Mouse (Mus musculus) left cerebral cortex, adult 2 months (tissue): ENCODE data around the gene 1600002K03Rik. TPM values are rescaled to one million over a fixed set of nuclear protein-coding genes. Genes with fewer than 3 reads are reported as not detected.

Experiments used
- DNase-seq, 2 experiments: peaks; one replicate each; pipeline ENCODE4 v3.0.0; 2021 to 2022; ENCODE audit warnings: low spot score in 2 of 2, mixed read lengths in 1 of 2; ENCODE audit errors: extremely low spot score in 1 of 2
- H3K27ac ChIP-seq: fragments of 200-600 bp; 2 replicates; pipeline ENCODE4 v1.8.1; 2022
- H3K4me3 ChIP-seq: fragments of 200-600 bp; 2 replicates; pipeline ENCODE4 v1.8.1; 2022
- CTCF ChIP-seq: fragments of 200-600 bp; IDR thresholded peaks from 2 replicates; pipeline ENCODE4 v1.8.1; 2022; ENCODE audit warnings: antibody characterized with exemption, mild to moderate bottlenecking, moderate library complexity
- intact Hi-C: fragments of 180-260 bp; cut with DNase I; formaldehyde crosslinking; loops from one replicate; pipeline ENCODE4 v1.15.1; 2025
- total RNA-seq, 2 experiments: library from RNA; stranded (reverse); gene quantifications; 2 replicates each; pipeline ENCODE4 v1.2.3; 2021

Gene 1600002K03Rik
- total RNA-seq, 2 experiments from 2014 or later, result 6.0 to 8.1 TPM

DNA sequence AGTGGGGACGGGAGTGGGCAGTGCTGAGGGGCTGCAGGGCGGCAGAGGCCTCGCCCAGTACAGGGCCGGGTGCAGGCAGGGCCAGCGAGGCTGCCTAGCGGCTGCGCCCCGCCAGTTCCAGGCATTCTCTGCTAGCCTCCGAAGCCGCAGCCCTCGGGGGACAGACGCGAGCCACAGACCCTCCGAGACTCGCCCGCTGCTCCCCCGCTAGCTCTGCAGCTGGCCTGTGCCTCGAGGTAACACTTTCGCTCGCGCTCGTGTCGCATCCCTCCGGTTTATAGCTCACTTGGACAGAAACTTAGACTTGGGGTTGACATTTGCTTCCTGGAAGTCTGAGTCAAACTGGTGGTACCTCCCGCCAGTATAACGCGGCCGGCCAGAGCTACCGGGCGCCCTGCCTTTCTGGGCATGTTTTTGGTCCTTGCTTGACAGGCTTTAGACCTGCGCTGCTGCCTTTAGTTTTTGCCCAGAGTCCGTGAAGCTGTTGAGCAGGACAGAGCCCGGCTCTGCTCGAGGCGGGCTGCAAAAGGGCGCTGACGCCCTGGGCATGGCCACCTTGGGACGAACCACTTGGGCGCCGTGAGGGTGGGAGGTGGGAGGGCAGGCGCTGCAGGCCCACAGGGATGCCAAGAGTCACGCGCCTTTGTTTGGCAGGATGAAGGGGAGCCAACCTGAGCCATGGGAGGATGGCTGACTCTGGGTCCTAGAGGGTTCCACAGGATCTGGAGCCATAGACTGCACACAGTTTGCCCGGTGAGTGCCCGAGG lies 801 bp upstream of the 1600002K03Rik start:
- peak in 1 of 2 experiments; percentile 27 for DNase-seq
- H3K27ac ChIP-seq, result peak overlapping the region; percentile 99
- intact Hi-C loops, result loop anchor here (10.0 kb wide), 1 partner anchor 203 kb away; no protein-coding TSS in a partner anchor
- H3K4me3 ChIP-seq, result peak overlapping the region; percentile 68; the same call in 1 of the 2 replicates
- no peak for TF ChIP-seq CTCF

DNA sequence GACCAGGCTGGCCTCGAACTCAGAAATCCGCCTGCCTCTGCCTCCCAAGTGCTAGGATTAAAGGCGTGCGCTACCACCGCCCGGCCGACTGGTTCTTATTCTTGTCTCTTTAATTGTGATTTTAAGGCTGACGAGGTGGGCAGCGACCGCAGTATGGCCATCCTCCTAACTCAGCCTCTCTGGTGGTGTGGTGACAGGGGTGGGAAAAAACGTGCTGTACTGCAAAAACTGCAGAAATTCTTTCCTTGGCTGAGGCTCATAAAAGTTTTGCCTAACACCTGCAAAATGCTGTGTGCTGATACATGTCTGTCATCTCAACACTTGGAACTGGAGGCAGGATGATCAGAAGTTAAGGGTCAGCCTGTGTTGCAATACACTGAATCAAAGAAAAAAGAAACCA lies 614 bp downstream of the 1600002K03Rik start:
- no peak for DNase-seq
- H3K4me3 ChIP-seq, result peak overlapping the region; percentile 68
- no peak for TF ChIP-seq CTCF
- peak overlapping the region; percentile 99 for H3K27ac ChIP-seq
- intact Hi-C loops, result loop anchor here (10.0 kb wide), 1 partner anchor 201 kb away; no protein-coding TSS in a partner anchor

DNA sequence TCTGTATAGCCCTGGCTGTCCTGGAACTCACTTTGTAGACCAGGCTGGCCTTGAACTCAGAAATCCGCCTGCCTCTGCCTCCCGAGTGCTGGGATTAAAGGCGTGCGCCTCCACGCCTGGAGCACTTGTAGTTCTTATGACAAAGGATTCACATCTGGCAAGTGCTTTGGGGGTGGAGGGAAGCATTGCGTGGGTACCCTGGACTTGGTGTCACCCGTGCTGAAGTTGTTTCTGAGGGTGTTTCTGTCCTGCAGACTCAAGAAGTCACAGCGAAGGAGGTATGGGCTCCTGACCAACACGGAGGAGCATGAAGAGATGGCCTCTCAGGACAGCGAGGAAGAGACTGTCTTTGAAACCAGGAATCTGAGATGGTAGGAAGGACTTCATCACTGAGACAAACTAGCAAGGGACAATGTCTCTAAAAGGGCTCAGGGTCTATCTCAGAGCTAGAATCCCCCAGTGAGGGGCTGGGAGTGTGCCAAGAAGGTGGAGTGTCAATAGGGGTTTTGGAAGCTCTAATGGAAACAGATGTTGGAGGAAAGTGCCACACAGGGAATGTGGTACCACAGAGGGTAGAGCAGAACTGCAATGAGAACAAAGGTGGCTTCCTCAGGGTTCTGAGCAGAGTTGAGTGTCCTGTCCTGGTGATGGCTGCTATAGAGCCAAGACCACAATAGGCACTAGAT lies 1.4 kb downstream of the 1600002K03Rik start:
- 0 out of 2 replicates have a peak overlapping the region, but pooled peaks have one; percentile 6 for H3K27ac ChIP-seq
- intact Hi-C loops, result loop anchor here (10.0 kb wide), 1 partner anchor 201 kb away; no protein-coding TSS in a partner anchor
- TF ChIP-seq CTCF, result no peak
- no peak for DNase-seq
- H3K4me3 ChIP-seq, result no peak overlapping the region

DNA sequence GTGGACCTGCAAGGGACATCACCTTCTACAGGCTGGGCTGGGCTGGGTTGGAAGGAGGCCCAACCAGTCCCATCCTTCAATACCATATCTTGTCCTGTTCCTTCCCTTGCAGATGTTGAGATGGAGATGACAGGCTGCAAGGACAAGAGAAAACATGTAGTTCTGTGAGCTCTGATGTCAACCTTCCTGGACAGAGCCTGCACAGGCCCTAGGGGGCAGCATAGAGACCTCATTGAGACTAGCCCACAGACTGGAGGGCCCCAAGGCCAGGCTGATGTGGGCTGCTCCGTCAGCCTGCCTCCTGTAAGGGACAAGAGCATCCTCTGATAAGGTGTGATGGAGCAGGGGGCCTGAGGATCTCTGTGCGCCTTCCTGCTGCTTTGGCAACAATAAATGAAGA lies 2.0 kb downstream of the 1600002K03Rik start:
- peak; percentile 43 for TF ChIP-seq CTCF
- intact Hi-C loops, result loop anchor here (1.0 to 10.0 kb wide), 2 partner anchors 71 to 200 kb away; no protein-coding TSS in a partner anchor
- Histone ChIP-seq H3K27ac (0 out of 2 replicates have a peak overlapping the region, but pooled peaks have one; percentile 6), H3K4me3 (no peak overlapping the region)
- DNase-seq, result no peak

DNA sequence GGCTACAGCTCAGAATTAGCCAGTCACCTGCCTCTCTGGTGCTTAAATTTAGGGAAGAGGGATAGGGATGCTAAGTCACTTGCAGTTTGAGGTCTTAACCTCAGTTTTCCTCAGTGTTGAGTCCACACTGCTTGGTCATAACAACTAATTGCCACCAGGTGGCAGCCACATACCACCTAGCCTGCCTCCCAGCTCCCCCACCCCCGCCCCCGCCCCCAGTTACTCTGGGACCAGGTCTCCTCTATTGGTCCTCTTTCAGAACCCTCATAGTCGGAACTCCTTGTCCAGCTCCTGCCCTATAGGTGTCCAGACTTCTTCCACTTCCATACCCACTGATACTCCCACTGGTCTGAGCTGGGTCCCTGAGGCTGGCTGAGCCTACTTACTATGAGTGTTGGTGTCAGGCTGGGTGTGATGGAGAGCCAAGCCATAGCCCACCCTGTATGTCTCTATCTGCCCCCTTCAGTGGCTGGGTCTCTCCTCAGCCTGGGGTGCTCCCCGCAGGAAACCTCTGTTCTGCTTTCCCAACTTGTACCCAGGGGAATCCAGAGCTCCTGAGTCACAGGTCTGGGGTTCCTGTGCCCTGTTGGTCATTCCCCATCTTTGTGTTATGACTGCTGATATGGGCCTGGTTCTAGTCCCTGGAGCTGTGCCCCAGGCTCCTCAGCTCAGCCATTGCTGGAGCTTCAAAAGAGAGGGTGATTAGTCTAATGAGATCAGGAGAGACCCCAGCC lies 3.0 kb downstream of the 1600002K03Rik start:
- peak in 1 of 2 experiments; percentile 49 for DNase-seq
- H3K4me3 ChIP-seq, result no peak overlapping the region
- intact Hi-C loops, result loop anchor here (1.0 to 10.0 kb wide), 2 partner anchors 70 to 199 kb away; no protein-coding TSS in a partner anchor
- TF ChIP-seq CTCF, result peak; percentile 86
- no peak overlapping the region for H3K27ac ChIP-seq

DNA sequence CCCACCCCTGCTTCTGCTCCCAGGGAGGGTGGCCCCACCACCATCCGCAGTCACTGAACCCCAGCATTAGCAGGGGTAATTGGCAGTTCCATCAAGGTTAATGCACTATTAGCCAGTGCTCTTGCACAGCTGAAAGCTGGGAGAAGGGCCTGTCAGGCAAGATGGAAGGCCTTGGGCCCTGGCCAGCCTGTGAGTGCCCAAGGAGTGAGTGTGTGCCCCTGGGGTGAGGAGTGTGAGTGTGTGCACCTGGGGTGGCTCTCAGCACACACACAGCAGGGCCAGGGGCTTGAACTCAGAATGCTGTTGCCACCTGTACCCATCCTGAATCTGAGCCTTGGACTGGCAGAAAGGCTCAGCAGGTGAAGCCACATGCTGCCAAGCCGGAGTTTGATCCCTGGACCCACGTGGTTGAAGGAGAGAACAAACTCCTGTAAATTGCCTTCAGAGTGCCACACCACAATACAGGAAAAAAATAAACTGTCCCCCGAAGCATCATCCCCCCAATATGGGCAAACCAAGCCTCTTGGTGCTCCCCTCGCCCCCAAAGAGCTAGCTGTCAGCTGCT lies 3.6 kb downstream of the 1600002K03Rik start:
- TF ChIP-seq CTCF, result no peak
- intact Hi-C loops, result loop anchor here (10.0 kb wide), 1 partner anchor 198 kb away; no protein-coding TSS in a partner anchor
- H3K4me3 ChIP-seq, result no peak overlapping the region
- no peak overlapping the region for H3K27ac ChIP-seq
- no peak for DNase-seq

DNA sequence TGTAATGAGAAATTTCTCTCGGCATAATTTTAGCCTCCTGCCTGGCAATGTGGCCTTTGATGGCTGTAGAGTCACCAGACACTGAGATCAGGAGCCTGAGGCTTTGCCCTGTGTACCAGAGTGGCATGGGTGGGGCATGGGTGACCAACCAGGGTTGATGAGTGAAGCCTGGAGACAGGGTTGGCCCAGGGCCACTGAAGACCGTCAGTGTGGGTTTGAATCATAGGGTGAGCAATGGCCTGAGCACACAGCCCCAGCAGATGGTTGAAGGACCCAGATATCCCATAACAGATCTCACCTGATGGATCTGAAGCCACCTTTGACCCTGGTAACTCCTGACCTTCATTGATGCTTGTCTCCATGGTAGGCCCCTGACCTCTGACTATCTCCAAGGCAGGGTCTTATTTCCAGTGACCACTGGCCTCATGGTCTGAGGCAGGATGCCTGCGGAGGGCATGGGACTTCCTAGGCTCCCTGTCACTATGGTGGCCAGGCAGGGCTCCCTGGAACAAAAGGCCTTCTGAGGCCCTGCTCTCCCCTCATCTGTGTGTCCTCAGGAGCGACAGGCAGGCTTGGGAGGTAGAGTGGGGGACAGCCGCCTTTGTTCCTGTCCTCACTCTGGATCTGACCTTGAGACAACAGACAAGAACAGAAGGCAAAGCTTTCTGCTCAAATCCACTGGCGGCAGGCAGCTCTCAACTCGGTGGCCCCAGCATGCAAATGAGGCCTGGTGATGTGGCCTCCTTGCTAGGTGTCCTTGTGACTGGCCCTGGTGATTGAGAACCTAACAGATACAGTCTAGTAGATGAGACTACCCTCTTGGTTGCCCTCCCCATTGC lies 4.9 kb downstream of the 1600002K03Rik start:
- intact Hi-C loops, result loop anchor here (10.0 kb wide), 1 partner anchor 197 kb away; no protein-coding TSS in a partner anchor
- no peak for DNase-seq
- no peak overlapping the region for H3K27ac ChIP-seq
- TF ChIP-seq CTCF, result no peak
- H3K4me3 ChIP-seq, result no peak overlapping the region

DNA sequence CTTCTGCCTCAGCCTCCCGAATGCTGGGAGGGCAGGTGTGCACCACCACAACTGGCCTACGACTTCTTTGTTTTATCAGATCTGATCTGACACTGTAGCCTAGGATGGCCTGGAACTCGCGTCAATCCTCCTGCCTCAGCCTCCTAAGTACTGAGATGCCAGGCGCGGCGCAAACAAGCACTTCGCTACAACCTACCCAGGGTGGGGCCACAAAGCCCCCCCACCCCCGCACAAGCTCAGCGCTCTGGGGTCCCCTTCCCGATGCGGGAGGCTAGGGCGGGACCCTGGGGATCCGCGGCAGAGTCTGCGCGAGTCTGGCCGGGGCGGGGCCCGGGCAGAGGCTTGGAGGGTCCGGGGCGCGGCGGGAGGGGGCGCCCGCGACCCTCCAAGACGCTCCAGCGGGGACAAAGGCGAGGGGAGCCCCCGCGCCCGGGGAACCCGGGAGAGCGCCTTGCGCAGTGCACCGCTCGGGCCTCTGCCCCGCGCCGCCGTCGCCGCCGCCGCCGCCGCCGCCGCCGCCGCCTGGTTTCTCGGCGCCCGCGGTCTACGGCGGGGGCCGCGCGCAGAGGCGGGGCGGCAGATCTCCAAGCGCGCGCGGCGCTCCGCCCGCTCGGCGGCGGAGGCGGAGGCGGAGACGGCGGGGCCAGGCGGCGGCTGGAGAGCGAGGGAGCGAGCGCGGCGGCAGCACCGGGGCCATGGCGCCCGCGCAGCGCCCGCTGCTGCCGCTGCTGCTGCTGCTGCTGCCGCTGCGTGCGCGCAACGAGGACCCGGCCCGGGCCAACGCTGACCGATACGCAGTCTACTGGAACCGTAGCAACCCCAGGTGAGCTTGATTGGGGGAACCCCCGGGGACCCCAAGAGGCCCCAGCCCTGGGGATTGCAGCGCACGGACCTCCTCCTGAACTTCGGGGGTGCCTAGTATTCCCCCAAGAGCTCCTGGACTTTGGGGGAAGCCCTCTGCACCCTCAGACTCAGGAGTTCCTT lies 6.6 kb downstream of the 1600002K03Rik start, which contains the start of gene Efna2:
Gene Efna2, plus strand, starts transcription at position 415 of the 984 bp plus-strand sequence.
- Histone ChIP-seq H3K27ac (peak within 1 kb of the TSS; percentile 80), H3K4me3 (peak within 1 kb of the TSS; percentile 68)
- DNase-seq, result peak; percentile 65 to 71
- intact Hi-C loops, result loop anchor here (1.0 to 10.0 kb wide), 2 partner anchors 66 to 195 kb away; no protein-coding TSS in a partner anchor
- no peak for TF ChIP-seq CTCF

DNA sequence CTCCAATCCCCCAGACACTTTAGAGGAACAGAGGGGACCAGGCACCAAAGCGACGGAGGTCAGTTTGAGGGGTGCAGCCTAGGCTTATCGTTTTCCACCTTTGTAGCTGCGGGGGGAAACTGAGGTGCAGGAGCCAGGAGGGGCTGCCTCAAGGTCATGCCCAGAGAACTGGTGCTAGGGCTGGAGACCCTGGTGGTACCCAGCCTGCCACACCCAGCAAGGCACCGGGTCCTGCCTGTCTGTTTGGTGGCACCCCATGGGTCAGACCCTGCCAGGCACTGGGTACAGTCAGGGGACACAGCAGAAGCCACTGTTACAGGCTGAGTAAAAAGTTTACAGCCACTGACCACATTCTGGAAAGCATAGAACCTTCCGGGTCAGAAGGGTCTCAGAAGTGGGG lies 7.5 kb downstream of the 1600002K03Rik start:
- Histone ChIP-seq H3K4me3 (peak overlapping the region; percentile 68), H3K27ac (no peak overlapping the region)
- no peak for DNase-seq
- intact Hi-C loops, result no loop called here
- no peak for TF ChIP-seq CTCF
